Mouse (Mus musculus) embryonic fibroblast, embryonic 13.5 days (primary cell): ENCODE data around the gene Fam129a. TPM values are rescaled to one million over a fixed set of nuclear protein-coding genes. Genes with fewer than 3 reads are reported as not detected.

Experiments used
- H3K27ac ChIP-seq: 2 replicates; pipeline ENCODE4 v1.5.1; 2012; ENCODE audit warnings: low read length, control low read depth, inconsistent platforms; ENCODE audit not compliant: insufficient read depth
- H3K4me1 ChIP-seq: 2 replicates; pipeline ENCODE4 v1.6.1; 2011; ENCODE audit warnings: low read length; ENCODE audit not compliant: control insufficient read depth, insufficient read depth
- H3K4me3 ChIP-seq: 2 replicates; pipeline ENCODE4 v1.5.1; 2011; ENCODE audit warnings: mild to moderate bottlenecking, control low read depth, low read length; ENCODE audit not compliant: insufficient read depth
- CTCF ChIP-seq: IDR thresholded peaks from 2 replicates; pipeline ENCODE4 v1.5.1; 2011; ENCODE audit warnings: mild to moderate bottlenecking, control low read depth, low read length, moderate library complexity, borderline replicate concordance; ENCODE audit not compliant: insufficient read depth
- POLR2A ChIP-seq: IDR thresholded peaks from 2 replicates; pipeline ENCODE4 v1.6.1; 2011; ENCODE audit warnings: low read depth, mild to moderate bottlenecking, control low read depth, low read length, moderate library complexity
- polyA plus RNA-seq: library from polyadenylated mRNA; stranded (reverse); fragments of >200 nt; gene quantifications from 2 replicates; pipeline ENCODE4 v1.2.4, GENCODE M21; 2011; ENCODE audit warnings: low read depth; ENCODE audit not compliant: missing spikeins, insufficient read length

The Fam129a gene
- polyA plus RNA-seq, 1 experiment, result 81.6 TPM

- no peak overlapping the region for H3K4me3 ChIP-seq
- TF ChIP-seq POLR2A, result no peak
- TF ChIP-seq CTCF, result no peak
- H3K27ac ChIP-seq, result no peak overlapping the region
- H3K4me1 ChIP-seq, result peaks cover 6% of the 10 kb centered on the region; the same call in 1 of the 2 replicates
These were observed 54.7 kb downstream of the Fam129a start for GRCm38 (mm10) chr1:151625690-151626089.

GRCm38 (mm10) chr1:151626631-151627030 lies 55.6 kb downstream of the Fam129a start:
- H3K27ac ChIP-seq, result no peak overlapping the region
- H3K4me3 ChIP-seq, result no peak overlapping the region
- H3K4me1 ChIP-seq, result peaks cover 6% of the 10 kb centered on the region; the same call in 1 of the 2 replicates
- no peak for TF ChIP-seq CTCF
- TF ChIP-seq POLR2A, result no peak

DNA sequence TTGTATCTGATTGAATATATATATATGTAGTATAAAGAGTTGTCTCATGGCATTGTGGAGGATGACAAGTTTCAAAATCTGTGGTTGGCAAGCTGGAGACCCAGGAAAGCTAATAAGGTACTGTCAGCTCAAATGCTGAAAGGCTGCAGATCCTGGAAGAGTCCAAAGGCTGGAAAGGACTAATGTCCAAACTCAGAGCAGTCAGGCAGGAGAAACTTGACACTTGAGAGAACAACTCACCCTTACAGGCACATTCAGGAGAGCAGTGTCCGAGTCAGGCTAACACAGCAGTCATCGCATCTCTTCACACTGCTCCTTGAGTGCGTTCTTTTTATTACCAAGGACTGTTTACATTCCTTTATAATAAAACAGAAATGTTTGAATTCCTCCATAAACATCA lies 56.2 kb downstream of the Fam129a start:
- Histone ChIP-seq H3K4me1 (peaks cover 6% of the 10 kb centered on the region; the same call in 1 of the 2 replicates), H3K4me3 (no peak overlapping the region), H3K27ac (no peak overlapping the region)
- no peak for TF ChIP-seq CTCF
- no peak for TF ChIP-seq POLR2A

DNA sequence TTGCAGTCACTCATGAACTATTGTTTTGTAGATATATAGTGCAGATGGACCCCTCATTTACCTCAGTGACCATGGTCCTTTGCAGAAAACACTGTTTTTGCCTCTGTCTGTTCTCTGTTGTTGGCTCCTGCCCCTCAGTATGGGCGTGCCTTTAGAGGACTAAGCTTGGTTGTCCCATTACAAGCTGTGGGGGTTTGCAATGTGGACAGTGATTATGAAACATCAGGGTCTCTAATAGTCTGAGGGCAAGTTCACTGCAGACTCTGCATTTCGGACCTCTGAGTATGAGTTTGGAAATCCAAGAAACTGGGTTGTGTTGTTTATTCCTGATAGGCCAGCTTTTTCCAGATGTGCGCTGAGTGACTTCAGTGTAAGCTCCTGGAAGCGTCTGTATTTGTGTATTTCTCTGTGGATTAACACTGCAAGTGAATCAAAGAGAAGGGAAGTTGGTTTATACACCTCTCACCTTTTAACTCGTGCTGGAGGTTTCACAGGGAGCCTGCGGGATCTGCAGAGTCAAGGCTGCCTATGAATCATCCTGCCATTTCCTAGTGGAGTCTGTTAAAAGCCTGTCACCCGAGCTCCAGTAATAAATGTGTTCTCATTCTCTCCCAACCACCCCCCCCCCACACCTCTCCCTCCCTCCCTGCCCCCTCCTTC lies 58.7 kb downstream of the Fam129a start:
- peaks cover 6% of the 10 kb centered on the region; the same call in 1 of the 2 replicates for H3K4me1 ChIP-seq
- no peak for TF ChIP-seq CTCF
- TF ChIP-seq POLR2A, result no peak
- no peak overlapping the region; the same call in 1 of the 2 replicates for H3K27ac ChIP-seq
- no peak overlapping the region for H3K4me3 ChIP-seq

DNA sequence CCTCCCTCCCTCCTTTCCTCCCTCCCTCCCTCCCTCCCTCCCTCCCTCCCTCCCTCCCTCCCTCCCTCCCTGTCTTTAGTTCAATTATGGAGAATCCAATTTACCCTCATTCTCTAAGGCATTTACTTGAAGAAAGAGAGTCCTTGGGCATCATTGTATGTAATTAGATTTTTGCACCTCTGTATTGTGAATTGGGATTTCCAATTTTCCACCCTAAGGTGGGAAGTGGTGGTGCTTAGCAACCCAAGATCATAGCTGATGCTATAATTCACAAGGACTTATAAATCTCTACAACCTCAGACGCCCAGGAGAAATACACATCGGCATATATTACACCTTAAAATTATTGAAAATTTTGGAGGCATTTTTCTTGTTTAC lies 59.3 kb downstream of the Fam129a start:
- no peak for TF ChIP-seq POLR2A
- no peak for TF ChIP-seq CTCF
- no peak overlapping the region for H3K4me3 ChIP-seq
- H3K27ac ChIP-seq, result no peak overlapping the region

GRCm38 (mm10) chr1:151631061-151631460 lies 60.1 kb downstream of the Fam129a start:
- no peak for TF ChIP-seq CTCF
- no peak for TF ChIP-seq POLR2A
- Histone ChIP-seq H3K4me3 (no peak overlapping the region), H3K27ac (no peak overlapping the region), H3K4me1 (peaks cover 6% of the 10 kb centered on the region; the same call in 1 of the 2 replicates)

More for the DNA sequence above, 59.3 kb downstream of the Fam129a start:
- peaks cover 6% of the 10 kb centered on the region; the same call in 1 of the 2 replicates for H3K4me1 ChIP-seq

GRCm38 (mm10) chr1:151631703-151632294 lies 60.8 kb downstream of the Fam129a start:
- no peak overlapping the region for H3K27ac ChIP-seq
- TF ChIP-seq CTCF (no peak), POLR2A (no peak)
- H3K4me3 ChIP-seq, result no peak overlapping the region
- H3K4me1 ChIP-seq, result peaks cover 6% of the 10 kb centered on the region; the same call in 1 of the 2 replicates

GRCm38 (mm10) chr1:151632567-151633356 lies 61.8 kb downstream of the Fam129a start:
- Histone ChIP-seq H3K27ac (no peak overlapping the region), H3K4me3 (no peak overlapping the region), H3K4me1 (peaks cover 6% of the 10 kb centered on the region; the same call in 1 of the 2 replicates)
- TF ChIP-seq CTCF, result no peak
- TF ChIP-seq POLR2A, result no peak

- Histone ChIP-seq H3K4me3 (no peak overlapping the region), H3K4me1 (peaks cover 5% of the 10 kb centered on the region; the same call in 1 of the 2 replicates)
- TF ChIP-seq CTCF, result no peak
- no peak for TF ChIP-seq POLR2A
These were observed 65.7 kb downstream of the Fam129a start for GRCm38 (mm10) chr1:151636637-151637036.

More at GRCm38 (mm10) chr1:151636637-151637036, 65.7 kb downstream of the Fam129a start:
- no peak overlapping the region for H3K27ac ChIP-seq
